Mouse (Mus musculus) skeletal muscle tissue, adult 2 months (tissue): Measurements from ENCODE around the gene Cetn2.
A peak's percentile ranks its signal among the peaks of the same experiment; 100 is the strongest.

Source experiments
- DNase-seq: peaks from one replicate; pipeline ENCODE4 v3.0.0-alpha.2; 2012; ENCODE audit warnings: low read depth, low spot score

The Cetn2 gene

DNA sequence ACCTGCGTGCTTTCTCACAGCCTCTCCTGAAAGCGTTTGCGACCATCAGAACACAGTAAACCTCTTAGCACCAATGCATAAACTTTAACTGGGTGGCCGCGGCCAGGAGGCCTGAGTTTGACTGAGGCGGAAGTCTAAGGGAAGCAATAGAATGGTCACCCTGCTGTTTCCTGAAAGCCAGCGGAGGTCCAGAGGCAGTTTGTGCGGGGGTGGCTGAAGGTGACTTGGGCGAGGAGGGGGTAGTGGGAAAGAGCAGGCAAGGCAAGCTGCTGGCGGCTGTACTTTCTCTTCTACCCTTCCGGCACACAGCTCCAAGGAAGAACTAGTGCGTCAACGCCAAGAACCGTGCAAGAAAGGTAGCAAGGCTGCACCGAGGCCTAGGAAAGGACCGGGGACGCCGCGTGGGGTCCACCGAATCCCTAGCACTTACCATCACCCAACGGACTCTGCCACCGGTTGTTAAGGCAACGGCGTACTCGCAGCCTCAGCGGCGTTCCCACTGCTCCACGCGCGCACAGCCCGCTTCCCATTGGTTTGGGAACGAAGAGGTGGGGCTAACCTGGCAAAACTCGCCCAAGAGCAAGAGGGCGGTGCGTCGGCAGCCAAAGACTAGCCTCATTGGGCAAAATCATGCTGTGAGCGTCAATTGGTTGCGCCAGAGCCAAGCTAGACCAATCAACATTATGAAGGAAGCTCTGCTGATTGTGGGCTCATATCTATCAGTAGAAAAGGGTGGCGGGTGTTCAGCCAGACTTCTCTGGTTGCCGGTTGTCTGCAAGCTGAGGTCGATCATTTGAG, at the start of gene Cetn2, which contains the start of gene Nsdhl:
TSS of gene Cetn2 (minus strand) at position 528 of the 798 bp plus-strand sequence.
TSS of gene Nsdhl (plus strand) at position 674 of the 798 bp plus-strand sequence.
- peak; percentile 79 for DNase-seq

DNA sequence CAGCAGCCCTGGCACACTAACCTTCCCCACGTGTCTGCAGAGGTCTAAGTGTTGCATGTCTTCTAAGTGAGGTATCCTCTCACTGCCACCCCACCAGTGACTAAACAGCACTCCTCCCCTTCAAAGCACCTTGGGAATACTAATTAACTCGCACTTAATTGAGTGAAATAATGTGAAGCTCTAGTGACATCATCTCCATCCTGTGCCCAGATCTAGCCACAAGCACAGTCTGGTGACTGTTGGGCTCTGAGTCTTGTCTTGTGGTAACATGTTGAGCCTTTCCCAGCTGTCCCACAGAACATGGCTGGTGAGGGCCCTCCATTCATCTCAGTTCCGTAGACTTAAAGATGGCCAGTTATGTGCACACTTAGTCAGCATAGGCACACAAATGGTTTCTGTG, 44.5 kb upstream of the Cetn2 start:
- no peak for DNase-seq

DNA sequence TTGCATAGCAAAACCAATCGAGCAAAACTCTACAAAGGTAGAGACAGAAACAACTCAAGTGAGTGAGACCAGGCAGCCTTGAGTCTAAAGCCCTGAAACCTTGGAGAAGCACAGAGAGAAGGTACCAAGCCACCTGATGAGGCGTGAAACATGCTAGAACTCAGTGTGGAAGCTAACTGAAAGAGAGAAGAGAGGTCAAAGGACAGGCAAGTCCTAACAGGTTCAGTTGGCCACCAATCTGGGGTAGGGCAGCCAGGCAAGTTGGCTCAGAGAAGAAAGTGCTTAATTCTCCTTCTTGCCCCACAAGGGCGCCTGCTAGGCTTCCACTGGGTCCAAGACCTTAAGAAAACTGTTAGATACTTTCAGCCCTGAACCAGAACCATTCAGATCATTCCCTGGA, 43.3 kb upstream of the Cetn2 start:
- DNase-seq: no peak

GRCm38 (mm10) chrX:72960431-72960830, 42.2 kb upstream of the Cetn2 start:
- DNase-seq: no peak

DNA sequence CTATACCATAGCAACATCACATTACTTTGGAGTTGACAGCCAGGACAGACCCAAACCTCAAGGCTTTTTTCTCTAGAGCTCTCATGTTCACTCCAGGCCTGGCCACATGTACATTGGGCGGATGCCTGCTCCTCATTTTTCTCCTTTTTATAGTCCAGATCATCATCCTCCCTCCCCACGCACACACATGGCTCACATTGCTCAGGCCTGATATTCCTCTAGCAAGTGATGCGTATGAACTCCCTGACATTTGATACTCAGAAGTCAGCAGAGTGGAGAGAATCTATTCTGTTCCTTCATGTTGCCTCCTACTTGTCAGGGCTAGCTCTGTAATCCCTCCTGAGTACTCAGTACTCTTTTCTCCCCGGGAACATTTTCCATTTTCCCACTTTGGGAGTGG, 38.3 kb upstream of the Cetn2 start:
- DNase-seq: no peak

DNA sequence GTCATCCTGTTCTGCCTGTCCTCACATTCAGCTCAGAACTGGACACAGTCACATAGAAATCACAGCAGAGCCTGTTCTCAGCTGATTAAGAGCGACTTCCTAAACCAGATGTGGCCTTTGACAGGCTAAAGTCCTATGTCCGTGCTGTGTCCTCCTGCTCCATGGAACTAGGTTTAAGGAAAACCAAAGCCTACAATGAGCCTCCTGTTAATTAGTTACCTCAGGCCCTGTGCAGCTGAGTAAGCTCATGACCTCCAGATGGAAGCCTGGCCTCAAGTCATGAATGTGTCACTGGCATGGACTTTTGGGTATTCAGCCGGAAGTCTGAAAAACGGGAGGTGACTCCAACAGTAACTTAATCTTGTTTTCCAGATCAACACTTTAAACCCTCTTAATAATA, 35.3 kb upstream of the Cetn2 start:
- DNase-seq: no peak

DNA sequence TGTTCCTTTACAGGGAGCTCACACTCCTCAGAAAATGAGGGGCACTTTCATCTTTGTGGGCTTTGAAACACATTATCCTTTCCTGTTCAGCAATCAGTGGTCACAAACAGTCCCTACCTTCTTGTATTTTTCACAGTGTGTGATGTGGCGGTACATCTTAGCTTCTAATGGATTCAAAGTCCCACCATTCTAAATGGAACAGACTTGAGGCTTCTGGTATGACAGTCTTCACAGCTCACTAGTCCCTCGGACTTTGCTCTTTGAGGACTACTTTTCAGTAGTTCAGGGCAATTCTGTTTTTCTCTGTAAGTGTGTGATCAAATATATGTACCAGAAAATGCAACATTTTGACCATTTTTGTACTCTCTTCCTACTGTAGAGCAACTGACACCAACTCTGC, 3.2 kb upstream of the Cetn2 start:
- no peak for DNase-seq

- no peak for DNase-seq
These were observed 460 bp upstream of the Cetn2 start for GRCm38 (mm10) chrX:72918682-72919059.

GRCm38 (mm10) chrX:72911611-72912010, 6.6 kb downstream of the Cetn2 start:
- DNase-seq: no peak

DNA sequence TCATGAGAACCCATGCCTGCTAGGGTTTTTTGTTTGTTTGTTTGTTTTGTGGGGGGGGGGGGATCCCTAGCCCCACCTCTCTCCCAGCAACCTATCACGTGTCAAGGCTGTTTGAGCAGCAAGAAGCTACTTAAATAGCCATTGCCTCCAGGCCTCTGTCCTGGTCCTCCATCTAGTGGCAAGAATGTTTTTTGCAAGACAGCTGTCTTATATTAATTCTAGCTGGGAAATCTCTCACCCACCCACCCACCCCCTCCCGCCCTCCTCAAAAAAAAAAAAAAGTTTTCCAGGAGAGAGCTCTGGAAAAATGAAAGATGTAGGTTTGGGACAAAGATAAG, 9.8 kb downstream of the Cetn2 start:
- DNase-seq: peak; percentile 6

DNA sequence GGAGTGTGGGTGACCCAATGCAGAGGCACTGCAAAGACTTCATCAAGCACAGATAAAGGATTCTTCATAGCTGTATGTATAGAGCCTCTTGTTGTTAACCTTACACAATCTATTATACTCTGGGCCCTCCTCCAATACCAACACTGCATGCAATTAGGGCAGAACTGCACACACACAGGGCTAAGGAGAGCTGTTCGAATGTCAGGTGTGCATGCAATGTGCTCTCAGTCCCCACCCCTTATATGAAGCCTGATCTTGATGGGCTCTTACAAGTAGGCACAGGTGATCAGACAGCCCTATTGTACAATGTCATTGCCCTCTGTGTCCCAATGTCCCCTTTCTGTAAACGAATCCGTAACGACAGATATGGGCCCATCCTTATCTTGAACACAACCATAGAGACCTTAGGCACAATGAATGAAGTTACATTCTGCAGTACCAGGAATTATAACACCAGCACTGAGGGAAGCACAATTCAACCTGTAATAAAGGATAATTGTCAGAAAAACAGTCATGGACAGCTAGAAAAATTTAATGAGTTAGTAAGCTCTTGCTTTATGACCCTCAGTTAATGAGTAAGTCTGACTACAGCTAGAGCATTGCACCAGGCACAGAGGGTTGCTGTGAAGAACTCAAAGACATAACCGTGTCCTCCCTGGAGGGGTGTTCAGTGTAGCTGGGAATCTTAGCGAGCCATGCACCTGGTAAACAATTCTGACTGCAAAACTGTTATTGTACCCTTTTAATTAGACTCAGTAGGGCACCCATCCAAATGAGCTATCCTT, 10.4 kb downstream of the Cetn2 start:
- no peak for DNase-seq

DNA sequence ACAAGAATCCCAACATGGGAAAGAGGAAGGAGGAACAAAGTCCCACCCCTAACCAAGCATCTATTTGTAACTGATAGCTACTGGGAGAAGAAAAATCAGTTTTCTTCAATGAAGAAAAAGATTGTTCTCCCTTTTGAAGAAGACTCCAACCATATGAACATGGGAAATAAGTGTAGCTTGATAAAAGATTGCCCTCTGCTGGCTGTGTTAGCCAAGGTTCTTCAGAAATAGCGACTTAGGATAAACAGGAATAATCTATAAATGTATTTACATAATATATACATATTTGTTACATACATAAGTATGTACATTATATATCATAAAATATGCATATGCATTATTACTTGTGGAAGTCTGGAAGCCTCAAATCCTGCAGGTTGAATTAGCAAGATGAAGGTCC, 15.7 kb downstream of the Cetn2 start:
- DNase-seq: no peak

GRCm38 (mm10) chrX:72896055-72896437, 22.2 kb downstream of the Cetn2 start:
- DNase-seq: no peak

DNA sequence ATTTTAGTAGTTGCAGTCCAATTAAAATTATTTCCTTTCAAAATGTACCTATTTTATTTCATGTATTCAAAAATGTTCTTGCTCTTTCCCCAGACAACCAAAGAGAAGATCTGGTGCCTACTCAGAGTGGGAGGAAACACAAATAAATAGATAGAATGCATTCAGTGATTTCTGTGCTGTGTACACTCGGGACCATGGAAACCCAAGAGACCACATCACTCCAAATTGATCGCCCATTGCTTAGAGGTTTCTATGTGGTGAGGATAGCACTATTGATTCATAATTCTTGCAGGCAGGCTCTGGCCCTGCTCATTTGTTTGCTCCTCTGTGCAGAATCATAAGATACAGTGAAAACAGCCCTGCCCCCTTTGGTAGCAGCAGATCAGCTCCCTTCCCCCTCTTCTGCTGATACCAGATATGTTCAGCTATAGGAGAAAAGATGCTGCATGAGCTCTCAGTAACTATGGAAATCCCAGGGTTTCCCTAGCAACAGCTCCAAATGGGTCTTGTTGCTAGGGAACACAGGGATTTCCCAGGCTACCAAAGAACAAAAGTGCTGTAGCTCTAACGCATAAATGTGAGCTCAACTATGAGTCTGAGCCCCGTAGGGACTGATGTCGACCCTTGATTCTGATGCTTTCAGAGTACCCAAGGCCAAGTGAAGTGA, 22.7 kb downstream of the Cetn2 start:
- DNase-seq: no peak
